8 mouse cellular contexts compared by ENCODE assay signal in the genomic region with DNA sequence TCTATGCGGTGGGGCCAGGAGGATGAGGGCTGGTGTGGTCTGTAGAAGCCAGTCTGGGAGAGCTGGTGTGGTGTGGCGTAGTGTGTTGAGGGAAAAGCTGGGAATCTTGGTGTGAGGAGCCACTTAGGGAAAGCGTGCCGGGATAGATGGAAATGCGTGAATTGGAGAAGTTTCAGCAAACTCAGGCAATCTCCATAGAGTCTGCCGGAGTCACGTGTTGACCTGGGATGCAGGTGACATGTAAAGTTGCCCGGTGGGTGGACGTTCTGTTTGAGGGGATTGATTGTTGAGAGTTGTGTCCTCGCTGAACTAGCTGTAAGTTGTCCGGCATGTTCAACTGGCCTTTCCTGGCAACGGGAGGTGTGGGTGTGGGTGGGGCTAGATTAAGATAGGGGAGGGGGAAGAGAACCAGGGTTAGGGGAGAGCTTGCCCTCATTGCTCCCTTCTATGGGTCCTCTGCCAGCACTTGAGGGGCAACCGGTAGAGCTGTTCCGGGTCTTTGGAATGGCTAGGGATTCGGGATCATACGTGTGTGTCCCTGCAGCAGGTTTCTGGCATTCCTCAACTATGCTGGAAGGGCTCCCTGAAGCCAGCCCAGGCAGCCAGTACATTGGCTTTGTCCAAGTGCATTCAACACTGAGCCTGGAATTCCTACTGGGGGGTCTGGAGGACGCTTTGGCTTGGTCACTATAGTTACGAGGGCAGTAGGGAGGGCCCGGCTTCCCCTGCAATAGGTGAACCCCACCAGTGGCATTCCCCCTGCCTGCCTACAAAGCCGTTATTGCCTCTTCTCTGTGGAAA. TPM values are rescaled to one million over a fixed set of nuclear protein-coding genes. Genes with fewer than 3 reads are reported as not detected.
DNase-seq lines count a peak whose midpoint lies in the region; ATAC-seq and TF ChIP-seq lines count a peak whose summit lies in the region.
"Had no signal": no experiment of that assay in that cellular context is flagged by ENCODE, and none has a peak within 500 bp of the region (broad histone marks: within the 10 kb centered on the region; RNA-seq: fewer than 3 reads in every experiment).

No protein-coding gene starts in this region.

- 14% methylated on average over 20 of the region's 20 CpGs for WGBS in lung, embryonic 14.5 days
- WGBS in forebrain, embryonic 14.5 days = under 1% methylated on average over 20 of the region's 20 CpGs
- 20% methylated on average over 20 of the region's 20 CpGs for WGBS in limb, embryonic 14.5 days
- WGBS in stomach, embryonic 15.5 days = 18% methylated on average over 20 of the region's 20 CpGs

- DNase-seq in lung, embryonic 14.5 days = no peak
- DNase-seq in lung, postnatal 36 days = no peak
- peak; percentile 63 for DNase-seq in forebrain, embryonic 14.5 days (ENCODE audit: low spot score)
- DNase-seq in limb, embryonic 14.5 days (ENCODE audit: low spot score) = no peak
- no peak for DNase-seq in layer of hippocampus, adult 8-10 months (ENCODE audit: low spot score in 2 of 2)
- DNase-seq in right cerebral cortex, postnatal 36 days (ENCODE audit: low spot score in 2 of 2) = no peak
- DNase-seq: gastrocnemius, postnatal 10 days had no signal

- peak overlapping the region; percentile 58 for H3K4me2 ChIP-seq in lung, embryonic 14.5 days
- peak overlapping the region; percentile 61 for H3K4me2 ChIP-seq in forebrain, embryonic 14.5 days (ENCODE audit: low read length)
- H3K4me2 ChIP-seq in limb, embryonic 14.5 days (replicated peaks; ENCODE audit: low read depth, low read length, severe bottlenecking) = peak overlapping the region; percentile 40
- H3K4me2 ChIP-seq in stomach, embryonic 15.5 days = peak overlapping the region; percentile 58

- no peaks in the 10 kb centered on the region for H3K36me3 ChIP-seq in lung, embryonic 14.5 days (ENCODE audit: insufficient read depth)
- no peaks in the 10 kb centered on the region for H3K36me3 ChIP-seq in forebrain, embryonic 14.5 days (ENCODE audit: control insufficient read depth, insufficient read depth, low read length)
- H3K36me3 ChIP-seq in limb, embryonic 14.5 days (ENCODE audit: control insufficient read depth, insufficient read depth, low read length) = no peaks in the 10 kb centered on the region
- no peaks in the 10 kb centered on the region for H3K36me3 ChIP-seq in stomach, embryonic 15.5 days

- no peak overlapping the region; the same call in 1 of the 2 replicates for H3K9ac ChIP-seq in lung, embryonic 14.5 days
- H3K9ac ChIP-seq in forebrain, embryonic 14.5 days (ENCODE audit: low read length) = peak overlapping the region; percentile 69
- H3K9ac ChIP-seq in limb, embryonic 14.5 days (ENCODE audit: low read depth, low read length, severe bottlenecking) = 0 out of 2 replicates have a peak overlapping the region, but pooled peaks have one; percentile 31
- H3K9ac ChIP-seq in stomach, embryonic 15.5 days = no peak overlapping the region

- H3K4me3 ChIP-seq in lung, embryonic 14.5 days (ENCODE audit: low read depth, low read length) = peak overlapping the region; percentile 28
- peak overlapping the region; percentile 39 for H3K4me3 ChIP-seq in forebrain, embryonic 14.5 days (ENCODE audit: low read depth, low read length)
- peak overlapping the region; percentile 22 for H3K4me3 ChIP-seq in limb, embryonic 14.5 days (replicated peaks; ENCODE audit: low read length)
- peak overlapping the region; percentile 30 for H3K4me3 ChIP-seq in stomach, embryonic 15.5 days (replicated peaks)

- H3K4me1 ChIP-seq in lung, embryonic 14.5 days (ENCODE audit: insufficient read depth) = no peaks in the 10 kb centered on the region
- H3K4me1 ChIP-seq in forebrain, embryonic 14.5 days (ENCODE audit: control insufficient read depth, insufficient read depth, low read length) = peaks cover 51% of the 10 kb centered on the region
- peaks cover 35% of the 10 kb centered on the region for H3K4me1 ChIP-seq in limb, embryonic 14.5 days (ENCODE audit: control insufficient read depth, insufficient read depth, low read length)
- H3K4me1 ChIP-seq in stomach, embryonic 15.5 days = peaks cover 27% of the 10 kb centered on the region

- no peak for ATAC-seq in lung, embryonic 14.5 days (ENCODE audit: insufficient read depth)
- peak; percentile 4; the same call in 1 of the 2 replicates for ATAC-seq in forebrain, embryonic 14.5 days
- no peak for ATAC-seq in limb, embryonic 14.5 days (ENCODE audit: low FRiP score, low read depth)
- no peak for ATAC-seq in stomach, embryonic 15.5 days (ENCODE audit: insufficient read depth, low FRiP score, low read depth)

- no peak for TF ChIP-seq POLR2A in limb, embryonic 14.5 days (IDR thresholded peaks at IDR 0.05; ENCODE audit: borderline replicate concordance, extremely low read depth, insufficient read depth, insufficient read length)

- H3K27ac ChIP-seq in lung, embryonic 14.5 days (ENCODE audit: low read depth) = no peak overlapping the region
- H3K27ac ChIP-seq in forebrain, embryonic 14.5 days (ENCODE audit: low read depth, low read length) = peak overlapping the region; percentile 65
- no peak overlapping the region for H3K27ac ChIP-seq in limb, embryonic 14.5 days (replicated peaks; ENCODE audit: low read depth, low read length)
- H3K27ac ChIP-seq in stomach, embryonic 15.5 days = no peak overlapping the region

- H3K9me3 ChIP-seq in lung, embryonic 14.5 days (ENCODE audit: low read depth, low read length) = no peaks in the 10 kb centered on the region
- H3K9me3 ChIP-seq in forebrain, embryonic 14.5 days (replicated peaks; ENCODE audit: control insufficient read depth, low read length) = no peaks in the 10 kb centered on the region
- H3K9me3 ChIP-seq in limb, embryonic 14.5 days (ENCODE audit: control insufficient read depth, low read length) = no peaks in the 10 kb centered on the region
- H3K9me3 ChIP-seq in stomach, embryonic 15.5 days = no peaks in the 10 kb centered on the region

- H3K27me3 ChIP-seq in lung, embryonic 14.5 days (ENCODE audit: insufficient read depth, low read length) = no peaks in the 10 kb centered on the region
- no peaks in the 10 kb centered on the region for H3K27me3 ChIP-seq in forebrain, embryonic 14.5 days (replicated peaks; ENCODE audit: control insufficient read depth, insufficient read depth, low read length)
- H3K27me3 ChIP-seq in limb, embryonic 14.5 days (ENCODE audit: control insufficient read depth, insufficient read depth, low read length) = no peaks in the 10 kb centered on the region; the same call in 1 of the 2 replicates
- H3K27me3 ChIP-seq in stomach, embryonic 15.5 days (replicated peaks) = peaks cover 27% of the 10 kb centered on the region

- no peak for TF ChIP-seq CTCF in lung, embryonic 14.5 days (IDR thresholded peaks at IDR 0.05; ENCODE audit: low read depth)

RNA-seq across cellular contexts. Expression of gene Crb2, which starts 0.8 kb away (rescaled TPM):
- 1.5 and 1.8 TPM in 2 replicates for polyA plus RNA-seq in lung, embryonic 14.5 days (2014; fragmentation: Nextera tagmentation; extraction: Ambion mirVana)
- polyA plus RNA-seq in forebrain, embryonic 14.5 days (2014; fragmentation: Nextera tagmentation; extraction: Ambion mirVana) = 4.0 and 4.2 TPM in 2 replicates
- 0.60 and 0.78 TPM in 2 replicates for polyA plus RNA-seq in limb, embryonic 14.5 days (2012; rRNA removed)
- 0.28 and 0.41 TPM in 2 replicates for polyA plus RNA-seq in limb, embryonic 14.5 days (2014; fragmentation: Nextera tagmentation; extraction: Ambion mirVana)
- polyA plus RNA-seq in stomach, embryonic 15.5 days (2015; fragmentation: Nextera tagmentation; extraction: Ambion mirVana) = 1.8 and 2.0 TPM in 2 replicates
- 1 to 10 TPM; 2.8 to 6.0 (median 4.7) TPM for total RNA-seq in layer of hippocampus, adult 8-10 months (2022)

Comparison
In these comparisons a context has a peak if more than half of its experiments do, and no peak if none do; other contexts are left out.
1. H3K9ac ChIP-seq: peak in forebrain, embryonic 14.5 days (single experiment) and limb, embryonic 14.5 days (single experiment); none in lung, embryonic 14.5 days (single experiment) and stomach, embryonic 15.5 days (single experiment).
2. Peak in every context shown above with its lines, with median percentiles within 50 percentile points of each other: H3K4me2 ChIP-seq and H3K4me3 ChIP-seq.